Mouse (Mus musculus) forebrain, embryonic 11.5 days (tissue): Measurements from ENCODE around the gene Litaf. TPM values are rescaled to one million over a fixed set of nuclear protein-coding genes. Genes with fewer than 3 reads are reported as not detected.
"Not testable (repeated sequence)": the region's sequence is repeated elsewhere in the genome, so short reads cannot be mapped to it uniquely, and the experiment has no call there.

Experiments used
- ATAC-seq: fragments of 200-750 bp; cut with Nextera tagmentation; replicated peaks from 2 replicates; pipeline ENCODE4 v1.8.0; 2017; ENCODE audit warnings: moderate TSS enrichment; ENCODE audit not compliant: low FRiP score
- DNase-seq: peaks from one replicate; pipeline ENCODE4 v3.0.0-alpha.2; 2017; ENCODE audit warnings: low spot score
- H3K27ac ChIP-seq: fragments of 300-500 bp; sonication (generic); 2 replicates; pipeline ENCODE4 v1.5.1; 2014; ENCODE audit warnings: low read depth, low read length
- H3K27me3 ChIP-seq: fragments of 300-500 bp; sonication (generic); 2 replicates; pipeline ENCODE4 v1.6.1; 2014; ENCODE audit warnings: mild to moderate bottlenecking, low read length, mixed read lengths; ENCODE audit not compliant: control insufficient read depth, insufficient read depth
- H3K36me3 ChIP-seq: fragments of 300-500 bp; sonication (generic); 2 replicates; pipeline ENCODE4 v1.6.1; 2014; ENCODE audit warnings: mild to moderate bottlenecking, low read length, moderate library complexity, mixed read lengths; ENCODE audit not compliant: control insufficient read depth, insufficient read depth
- H3K4me1 ChIP-seq: fragments of 300-500 bp; sonication (generic); replicated peaks from 2 replicates; pipeline ENCODE4 v1.6.1; 2014; ENCODE audit warnings: low read length, mixed read lengths; ENCODE audit not compliant: control insufficient read depth, insufficient read depth
- H3K4me2 ChIP-seq: fragments of 300-500 bp; sonication (generic); 2 replicates; pipeline ENCODE4 v1.6.1; 2014; ENCODE audit warnings: low read depth, mild to moderate bottlenecking, low read length, moderate library complexity, mixed read lengths; ENCODE audit not compliant: severe bottlenecking
- H3K4me3 ChIP-seq: fragments of 300-500 bp; sonication (generic); 2 replicates; pipeline ENCODE4 v1.5.1; 2014; ENCODE audit warnings: low read depth, low read length
- H3K9ac ChIP-seq: fragments of 300-500 bp; sonication (generic); 2 replicates; pipeline ENCODE4 v1.6.1; 2014; ENCODE audit warnings: low read length
- H3K9me3 ChIP-seq: fragments of 300-500 bp; sonication (generic); 2 replicates; pipeline ENCODE4 v1.6.1; 2016; ENCODE audit warnings: low read length, mixed read lengths; ENCODE audit not compliant: control insufficient read depth
- WGBS: fragments of 180-500 bp; shearing (Covaris S2); extraction: QIAGEN DNeasy Blood & Tissue Kit; methylation state at CpG from one replicate; pipeline ENCODE4 v1.1.7; 2014; 5-methylcytosine and 5-hydroxymethylcytosine counted together
- polyA plus RNA-seq: library from polyadenylated mRNA; unstranded; fragments of >200 nt; fragmentation: Nextera tagmentation; extraction: Ambion mirVana; gene quantifications from 2 replicates; pipeline ENCODE4 v1.2.1, GENCODE M21; 2014

Gene Litaf
- polyA plus RNA-seq, 1 experiment from 2014 or later, result 52.0 TPM

DNA sequence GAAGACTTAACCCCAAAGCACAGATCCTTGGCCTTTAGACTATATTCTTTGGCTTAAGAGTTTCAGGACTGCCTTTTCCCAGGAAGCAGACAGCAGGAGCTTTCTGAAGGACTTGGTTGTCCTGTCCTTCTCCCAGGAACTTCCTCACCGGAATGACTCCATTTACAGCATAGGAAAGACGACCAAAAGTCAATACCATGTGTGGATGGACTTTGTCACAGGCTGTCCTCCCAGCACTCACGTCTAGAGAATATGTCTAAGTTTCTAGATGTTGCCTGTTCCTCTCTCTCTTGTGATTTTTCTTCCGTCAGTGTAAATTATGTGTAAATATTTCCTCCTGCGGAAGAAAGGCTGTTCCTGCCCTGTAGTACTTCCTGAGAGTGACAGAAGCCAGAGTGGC is 81.4 kb downstream of the Litaf start:
- ATAC-seq (no peak), DNase-seq (no peak)
- H3K9ac ChIP-seq, result no peak overlapping the region
- no peak overlapping the region for H3K4me3 ChIP-seq
- WGBS, result 85% methylated on average over 5 of the region's 5 CpGs
- H3K27ac ChIP-seq, result no peak overlapping the region
- H3K4me1 ChIP-seq, result no peaks in the 10 kb centered on the region
- H3K9me3 ChIP-seq, result no peaks in the 10 kb centered on the region
- H3K27me3 ChIP-seq, result no peaks in the 10 kb centered on the region
- H3K36me3 ChIP-seq, result no peaks in the 10 kb centered on the region
- H3K4me2 ChIP-seq, result no peak overlapping the region

DNA sequence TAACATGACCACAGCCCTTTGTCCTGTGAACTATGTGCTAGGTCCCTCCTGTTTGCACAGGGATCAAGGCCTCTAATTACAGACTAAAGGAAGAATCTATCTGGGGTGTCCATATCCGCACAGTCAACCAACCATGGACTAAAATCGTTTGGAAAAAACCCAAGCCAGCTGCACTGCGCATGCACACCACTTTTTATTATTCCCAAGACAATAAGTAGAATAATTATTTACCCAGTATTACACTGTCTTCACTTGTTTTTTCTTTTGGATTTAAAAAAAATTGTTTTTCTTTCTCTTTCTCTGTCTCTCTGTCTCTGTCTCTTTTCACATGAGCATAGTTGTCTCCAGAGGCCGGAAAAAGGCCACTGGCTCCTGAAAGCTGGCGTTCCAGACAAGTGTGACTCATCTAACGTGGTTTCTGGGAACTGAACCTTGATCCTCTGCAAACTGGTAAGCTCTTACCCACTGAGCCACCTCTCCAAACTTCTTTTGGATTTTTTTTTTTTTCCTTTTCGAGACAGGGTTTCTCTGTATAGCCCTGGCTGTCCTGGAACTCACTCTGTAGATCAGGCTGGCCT is 84.4 kb downstream of the Litaf start:
- no peak overlapping the region for H3K27ac ChIP-seq
- no peaks in the 10 kb centered on the region for H3K4me1 ChIP-seq
- no peak overlapping the region for H3K4me2 ChIP-seq
- H3K9me3 ChIP-seq, result no peaks in the 10 kb centered on the region
- no peak overlapping the region for H3K9ac ChIP-seq
- no peaks in the 10 kb centered on the region for H3K36me3 ChIP-seq
- ATAC-seq (no peak), DNase-seq (no peak)
- 83% methylated on average over 7 of the region's 7 CpGs for WGBS
- H3K27me3 ChIP-seq, result no peaks in the 10 kb centered on the region
- no peak overlapping the region for H3K4me3 ChIP-seq

DNA sequence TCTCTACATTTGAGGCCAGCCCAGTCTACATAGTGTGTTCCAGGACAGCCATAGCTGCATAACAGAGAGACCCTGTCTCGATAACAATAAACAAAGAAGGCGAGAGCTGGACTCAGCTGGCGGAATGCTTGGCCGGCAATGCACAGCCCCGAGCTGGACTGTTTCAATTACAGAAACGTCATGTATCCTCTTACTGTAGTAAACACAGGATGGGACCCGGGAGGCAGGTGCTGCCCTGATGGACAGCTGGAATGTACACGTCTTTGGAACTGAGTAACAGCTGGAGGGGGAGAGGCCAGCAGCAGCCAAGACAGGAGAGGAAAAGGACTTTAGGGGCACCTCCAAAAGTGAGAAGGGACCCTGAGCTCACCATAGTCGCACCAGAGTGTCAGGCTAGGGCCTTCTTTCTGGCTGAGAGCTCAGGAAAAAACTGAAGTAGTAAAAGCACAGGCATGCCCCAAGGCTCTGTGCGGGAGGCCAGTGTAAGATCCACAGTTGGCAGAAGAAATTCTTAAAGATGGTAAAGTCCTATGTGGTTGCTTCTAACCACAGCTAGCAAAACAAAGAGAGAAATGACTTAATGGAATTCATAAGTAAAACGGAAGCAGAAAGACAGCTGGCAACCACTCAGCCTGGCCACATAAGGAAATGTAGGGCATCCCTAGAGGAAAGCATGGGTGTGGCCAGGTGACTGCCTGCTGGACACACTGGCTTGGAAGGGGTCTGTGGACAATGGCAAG is 86.7 kb downstream of the Litaf start:
- H3K4me3 ChIP-seq, result no peak overlapping the region
- WGBS, result 82% methylated on average over 11 of the region's 11 CpGs
- H3K27me3 ChIP-seq, result no peaks in the 10 kb centered on the region
- H3K4me1 ChIP-seq, result no peaks in the 10 kb centered on the region
- no peak overlapping the region for H3K9ac ChIP-seq
- no peak overlapping the region for H3K4me2 ChIP-seq
- DNase-seq, result no peak
- no peaks in the 10 kb centered on the region for H3K9me3 ChIP-seq
- no peak overlapping the region for H3K27ac ChIP-seq
- no peaks in the 10 kb centered on the region; the same call in 1 of the 2 replicates for H3K36me3 ChIP-seq
- ATAC-seq, result no peak

DNA sequence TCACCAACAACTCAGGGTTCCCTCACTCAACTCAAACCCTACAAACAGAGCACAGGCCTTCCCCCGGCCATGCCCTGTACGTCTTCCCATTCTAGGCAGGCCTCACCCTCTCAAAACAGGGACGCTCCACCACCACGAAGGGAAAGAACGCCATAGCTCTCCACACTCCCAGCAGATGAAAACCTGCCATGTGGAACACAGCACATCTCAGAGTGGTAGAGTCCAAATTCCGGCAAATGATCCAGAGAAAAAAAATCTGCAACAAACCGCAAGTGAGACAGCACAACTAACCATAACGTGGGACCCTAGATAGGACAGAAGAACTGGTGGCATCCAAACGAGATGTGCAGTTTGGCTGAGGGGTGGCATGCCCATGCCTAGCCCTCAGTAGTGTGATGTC is 88.1 kb downstream of the Litaf start:
- no peak overlapping the region for H3K27ac ChIP-seq
- no peak for ATAC-seq

GRCm38 (mm10) chr16:10976202-10976631 is 89.7 kb downstream of the Litaf start:
- H3K36me3 ChIP-seq, result no peaks in the 10 kb centered on the region; the same call in 1 of the 2 replicates
- H3K9ac ChIP-seq, result no peak overlapping the region
- no peak for DNase-seq
- ATAC-seq, result no peak
- H3K27ac ChIP-seq, result no peak overlapping the region
- H3K4me3 ChIP-seq, result no peak overlapping the region
- no peaks in the 10 kb centered on the region for H3K27me3 ChIP-seq
- no peak overlapping the region for H3K4me2 ChIP-seq
- no peaks in the 10 kb centered on the region for H3K9me3 ChIP-seq
- 80% methylated on average over 11 of the region's 11 CpGs for WGBS
- H3K4me1 ChIP-seq, result no peaks in the 10 kb centered on the region

More for the DNA sequence above, 88.1 kb downstream of the Litaf start:
- DNase-seq, result no peak
- Histone ChIP-seq H3K9ac (no peak overlapping the region), H3K4me1 (no peaks in the 10 kb centered on the region), H3K4me2 (no peak overlapping the region), H3K27me3 (no peaks in the 10 kb centered on the region), H3K9me3 (no peaks in the 10 kb centered on the region), H3K4me3 (no peak overlapping the region), H3K36me3 (no peaks in the 10 kb centered on the region; the same call in 1 of the 2 replicates)
- WGBS, result 90% methylated on average over 9 of the region's 9 CpGs

DNA sequence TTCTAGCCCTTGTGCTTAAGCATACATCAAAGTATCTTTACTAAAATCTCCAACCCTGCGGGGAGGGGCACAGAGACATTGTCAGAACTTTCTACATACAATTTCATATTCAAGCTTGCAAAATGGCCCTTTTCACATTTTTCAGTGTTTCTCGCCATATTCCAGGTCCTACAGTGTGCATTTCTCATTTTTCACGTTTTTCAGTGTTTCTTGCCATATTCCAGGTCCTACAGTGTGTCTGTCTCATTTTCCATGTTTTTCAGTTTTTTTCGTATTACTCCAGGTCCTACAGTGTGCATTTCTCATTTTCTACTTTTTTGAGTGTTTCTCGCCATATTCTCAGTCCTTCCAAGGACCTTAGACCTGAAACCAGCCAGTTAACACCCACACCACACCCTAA is 91.0 kb downstream of the Litaf start:
- WGBS, result 80% methylated on average over 5 of the region's 5 CpGs
- H3K9me3 ChIP-seq, result no peaks in the 10 kb centered on the region
- H3K36me3 ChIP-seq, result no peaks in the 10 kb centered on the region; the same call in 1 of the 2 replicates
- no peak overlapping the region for H3K4me2 ChIP-seq
- H3K9ac ChIP-seq, result no peak overlapping the region
- no peak overlapping the region for H3K27ac ChIP-seq
- no peak for DNase-seq
- no peaks in the 10 kb centered on the region for H3K4me1 ChIP-seq
- H3K4me3 ChIP-seq, result no peak overlapping the region
- peak; percentile 76; the same call in 1 of the 2 replicates for ATAC-seq
- no peaks in the 10 kb centered on the region for H3K27me3 ChIP-seq

- Histone ChIP-seq H3K27me3 (no peaks in the 10 kb centered on the region), H3K4me1 (no peaks in the 10 kb centered on the region), H3K9me3 (no peaks in the 10 kb centered on the region), H3K36me3 (no peaks in the 10 kb centered on the region; the same call in 1 of the 2 replicates), H3K9ac (no peak overlapping the region), H3K4me2 (no peak overlapping the region), H3K27ac (no peak overlapping the region), H3K4me3 (no peak overlapping the region)
- no peak for ATAC-seq
- no peak for DNase-seq
- 37% methylated on average over 3 of the region's 3 CpGs for WGBS
Measured at GRCm38 (mm10) chr16:10974037-10974446, 91.9 kb downstream of the Litaf start.

- Histone ChIP-seq H3K4me2 (no peak overlapping the region), H3K36me3 (no peaks in the 10 kb centered on the region; the same call in 1 of the 2 replicates), H3K9ac (no peak overlapping the region), H3K4me3 (no peak overlapping the region), H3K4me1 (no peaks in the 10 kb centered on the region), H3K9me3 (no peaks in the 10 kb centered on the region), H3K27ac (no peak overlapping the region), H3K27me3 (no peaks in the 10 kb centered on the region)
- ATAC-seq (no peak), DNase-seq (no peak)
- WGBS, result 86% methylated on average over 6 of the region's 6 CpGs
Measured at GRCm38 (mm10) chr16:10972259-10972658, 93.7 kb downstream of the Litaf start.

GRCm38 (mm10) chr16:10969944-10970343 is 96.0 kb downstream of the Litaf start:
- not testable (repeated sequence) for H3K4me3 ChIP-seq, DNase-seq, H3K27me3 ChIP-seq, H3K4me1 ChIP-seq, H3K9me3 ChIP-seq, H3K36me3 ChIP-seq, H3K9ac ChIP-seq, H3K27ac ChIP-seq, H3K4me2 ChIP-seq, ATAC-seq
- WGBS, result 86% methylated on average over 1 of the region's 1 CpGs
